Mouse (Mus musculus): ENCODE data around the gene Bbs5. TPM values are rescaled to one million over a fixed set of nuclear protein-coding genes. Genes with fewer than 3 reads are reported as not detected.

Gene Bbs5
- polyA plus RNA-seq, 1 experiment, result 7.6 TPM

GRCm38 (mm10) chr2:69612716-69613115 lies 34.3 kb upstream of the Bbs5 start:
- Histone ChIP-seq H3K36me3 (ENCODE audit: control insufficient read depth, insufficient read depth) (no peaks in the 10 kb centered on the region), H3ac (ENCODE audit: control insufficient read depth, insufficient read length) (no peak overlapping the region), H3K4me3 (no peak overlapping the region), H3K79me2 (ENCODE audit: control insufficient read depth, insufficient read depth) (no peaks in the 10 kb centered on the region), H3K27me3 (ENCODE audit: control insufficient read depth, insufficient read depth, insufficient read length) (no peaks in the 10 kb centered on the region), H3K4me2 (ENCODE audit: low read depth) (no peak overlapping the region)
- TF ChIP-seq TCF3 (IDR thresholded peaks at IDR 0.05; ENCODE audit: insufficient read length, low read depth) (no peak), USF1 (IDR thresholded peaks at IDR 0.05; ENCODE audit: low read depth) (no peak), MAX (IDR thresholded peaks at IDR 0.05; ENCODE audit: low read depth) (no peak), E2F4 (IDR thresholded peaks at IDR 0.05; ENCODE audit: insufficient read depth) (no peak), REST (IDR thresholded peaks at IDR 0.05; ENCODE audit: insufficient read depth, insufficient read length) (no peak), POLR2A (IDR thresholded peaks at IDR 0.05; ENCODE audit: insufficient read length, low read depth) (no peak), TCF12 (IDR thresholded peaks at IDR 0.05; ENCODE audit: insufficient read depth, poor library complexity, severe bottlenecking) (no peak), SRF (IDR thresholded peaks at IDR 0.05; ENCODE audit: control insufficient read depth, insufficient read length, low read depth) (no peak), POLR2AphosphoS2 (IDR thresholded peaks at IDR 0.05; ENCODE audit: insufficient read length, low read depth) (no peak), MYOG (IDR thresholded peaks at IDR 0.05; ENCODE audit: control insufficient read depth in 1 of 3, insufficient read depth in 1 of 3, insufficient read length in 2 of 3, low read depth in 2 of 3) (no peak), CEBPB (IDR thresholded peaks at IDR 0.05; ENCODE audit: insufficient read depth, poor library complexity, severe bottlenecking) (no peak), MYOD1 (IDR thresholded peaks at IDR 0.05; ENCODE audit: control insufficient read depth in 1 of 3, insufficient read length in 2 of 3, low read depth in 2 of 3) (no peak)

GRCm38 (mm10) chr2:69613237-69613636 lies 33.7 kb upstream of the Bbs5 start:
- TF ChIP-seq SRF (IDR thresholded peaks at IDR 0.05; ENCODE audit: control insufficient read depth, insufficient read length, low read depth) (no peak), MYOG (IDR thresholded peaks at IDR 0.05; ENCODE audit: control insufficient read depth in 1 of 3, insufficient read depth in 1 of 3, insufficient read length in 2 of 3, low read depth in 2 of 3) (no peak), E2F4 (IDR thresholded peaks at IDR 0.05; ENCODE audit: insufficient read depth) (no peak), USF1 (IDR thresholded peaks at IDR 0.05; ENCODE audit: low read depth) (no peak), MYOD1 (IDR thresholded peaks at IDR 0.05; ENCODE audit: control insufficient read depth in 1 of 3, insufficient read length in 2 of 3, low read depth in 2 of 3) (no peak)

DNA sequence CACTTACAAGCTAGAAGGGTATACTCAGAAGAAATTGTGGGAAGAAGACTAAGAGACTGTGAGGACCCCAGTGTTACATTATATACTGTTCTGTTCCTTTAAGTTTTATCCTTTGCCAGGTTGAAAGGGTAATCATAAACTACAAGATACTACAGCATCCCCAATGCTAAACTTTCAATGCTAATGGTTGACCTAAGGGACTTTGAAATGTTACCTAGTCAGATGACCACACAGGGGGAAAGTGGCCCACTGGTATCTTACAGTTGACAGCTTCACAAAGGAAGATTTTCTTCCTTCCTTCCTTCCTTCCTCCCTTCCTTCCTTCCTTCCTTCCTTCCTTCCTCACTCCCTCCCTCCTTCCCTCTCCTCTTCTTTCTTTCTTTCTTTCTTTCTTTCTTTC lies 28.6 kb upstream of the Bbs5 start:
- Histone ChIP-seq H3K27me3 (ENCODE audit: control insufficient read depth, insufficient read depth, insufficient read length) (no peaks in the 10 kb centered on the region), H3K4me3 (no peak overlapping the region), H3K79me2 (ENCODE audit: control insufficient read depth, insufficient read depth) (no peaks in the 10 kb centered on the region), H3ac (ENCODE audit: control insufficient read depth, insufficient read length) (no peak overlapping the region), H3K36me3 (ENCODE audit: control insufficient read depth, insufficient read depth) (no peaks in the 10 kb centered on the region), H3K4me2 (ENCODE audit: low read depth) (no peak overlapping the region)
- TF ChIP-seq MYOD1 (IDR thresholded peaks at IDR 0.05; ENCODE audit: control insufficient read depth in 1 of 3, insufficient read length in 2 of 3, low read depth in 2 of 3), result no peak
- TF ChIP-seq E2F4 (IDR thresholded peaks at IDR 0.05; ENCODE audit: insufficient read depth), result no peak
- TF ChIP-seq SRF (IDR thresholded peaks at IDR 0.05; ENCODE audit: control insufficient read depth, insufficient read length, low read depth), result no peak

More at GRCm38 (mm10) chr2:69613237-69613636, 33.7 kb upstream of the Bbs5 start:
- no peaks in the 10 kb centered on the region for H3K79me2 ChIP-seq (ENCODE audit: control insufficient read depth, insufficient read depth)
- H3K27me3 ChIP-seq (ENCODE audit: control insufficient read depth, insufficient read depth, insufficient read length), result no peaks in the 10 kb centered on the region
- no peak overlapping the region for H3ac ChIP-seq (ENCODE audit: control insufficient read depth, insufficient read length)
- H3K36me3 ChIP-seq (ENCODE audit: control insufficient read depth, insufficient read depth), result no peaks in the 10 kb centered on the region
- H3K4me3 ChIP-seq, result no peak overlapping the region
- H3K4me2 ChIP-seq (ENCODE audit: low read depth), result no peak overlapping the region

DNA sequence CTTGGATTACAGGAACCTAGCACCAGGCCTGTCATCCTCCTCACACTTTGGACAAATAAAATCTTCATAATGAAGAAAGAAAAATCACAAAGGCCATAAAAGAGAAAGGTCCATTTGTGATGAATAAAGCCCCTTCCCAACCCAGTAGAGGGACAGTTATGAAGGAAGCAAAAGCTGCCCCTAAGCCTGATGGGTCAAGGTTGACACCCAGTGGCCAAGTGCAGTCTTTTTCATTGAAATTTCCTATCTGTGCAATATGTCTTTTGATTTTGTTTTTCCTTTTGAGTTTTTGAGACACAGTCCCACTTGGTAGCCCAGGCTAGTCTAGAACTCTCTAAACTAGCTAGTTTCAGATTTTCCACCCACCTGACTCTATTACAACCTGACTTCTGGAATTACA lies 27.7 kb upstream of the Bbs5 start:
- no peak for TF ChIP-seq TCF3 (IDR thresholded peaks at IDR 0.05; ENCODE audit: insufficient read length, low read depth)
- no peak for TF ChIP-seq MAX (IDR thresholded peaks at IDR 0.05; ENCODE audit: low read depth)
- no peak for TF ChIP-seq REST (IDR thresholded peaks at IDR 0.05; ENCODE audit: insufficient read depth, insufficient read length)
- no peak for TF ChIP-seq POLR2A (IDR thresholded peaks at IDR 0.05; ENCODE audit: insufficient read length, low read depth)
- no peak for TF ChIP-seq MYOG (IDR thresholded peaks at IDR 0.05; ENCODE audit: control insufficient read depth in 1 of 3, insufficient read depth in 1 of 3, insufficient read length in 2 of 3, low read depth in 2 of 3)
- no peak for TF ChIP-seq MYOD1 (IDR thresholded peaks at IDR 0.05; ENCODE audit: control insufficient read depth in 1 of 3, insufficient read length in 2 of 3, low read depth in 2 of 3)
- no peak for TF ChIP-seq TCF12 (IDR thresholded peaks at IDR 0.05; ENCODE audit: insufficient read depth, poor library complexity, severe bottlenecking)
- TF ChIP-seq E2F4 (IDR thresholded peaks at IDR 0.05; ENCODE audit: insufficient read depth), result no peak
- no peak for TF ChIP-seq SRF (IDR thresholded peaks at IDR 0.05; ENCODE audit: control insufficient read depth, insufficient read length, low read depth)
- TF ChIP-seq POLR2AphosphoS2 (IDR thresholded peaks at IDR 0.05; ENCODE audit: insufficient read length, low read depth), result no peak
- TF ChIP-seq CEBPB (IDR thresholded peaks at IDR 0.05; ENCODE audit: insufficient read depth, poor library complexity, severe bottlenecking), result no peak
- TF ChIP-seq USF1 (IDR thresholded peaks at IDR 0.05; ENCODE audit: low read depth), result no peak
- Histone ChIP-seq H3K79me2 (ENCODE audit: control insufficient read depth, insufficient read depth) (no peaks in the 10 kb centered on the region), H3ac (ENCODE audit: control insufficient read depth, insufficient read length) (no peak overlapping the region), H3K4me2 (ENCODE audit: low read depth) (no peak overlapping the region), H3K27me3 (ENCODE audit: control insufficient read depth, insufficient read depth, insufficient read length) (no peaks in the 10 kb centered on the region), H3K36me3 (ENCODE audit: control insufficient read depth, insufficient read depth) (no peaks in the 10 kb centered on the region), H3K4me3 (no peak overlapping the region)

DNA sequence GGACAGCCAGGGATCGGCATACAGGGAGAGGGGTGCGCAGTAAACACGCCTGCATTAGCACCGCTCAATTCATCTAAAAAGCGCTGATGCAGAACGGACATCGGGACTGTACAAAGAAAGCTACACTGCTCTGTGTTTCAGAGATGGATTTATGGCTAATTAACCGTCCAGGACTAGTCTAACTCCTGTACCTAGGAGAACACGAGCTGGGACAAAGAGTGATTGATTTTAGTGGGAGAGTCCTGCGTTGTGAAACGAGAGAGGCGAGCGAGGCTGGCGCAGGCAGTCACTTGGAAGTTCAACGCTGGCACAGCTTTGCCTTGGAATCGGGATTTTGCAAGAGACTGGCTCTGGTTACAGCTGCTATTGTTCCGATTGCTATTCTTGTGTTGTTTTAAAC lies 17.8 kb upstream of the Bbs5 start:
- Histone ChIP-seq H3K4me3 (no peak overlapping the region), H3K36me3 (ENCODE audit: control insufficient read depth, insufficient read depth) (no peaks in the 10 kb centered on the region), H3ac (ENCODE audit: control insufficient read depth, insufficient read length) (no peak overlapping the region), H3K27me3 (ENCODE audit: control insufficient read depth, insufficient read depth, insufficient read length) (no peaks in the 10 kb centered on the region), H3K79me2 (ENCODE audit: control insufficient read depth, insufficient read depth) (no peaks in the 10 kb centered on the region), H3K4me2 (ENCODE audit: low read depth) (no peak overlapping the region)
- TF ChIP-seq SRF (IDR thresholded peaks at IDR 0.05; ENCODE audit: control insufficient read depth, insufficient read length, low read depth) (no peak), MYOG (IDR thresholded peaks at IDR 0.05; ENCODE audit: control insufficient read depth in 1 of 3, insufficient read depth in 1 of 3, insufficient read length in 2 of 3, low read depth in 2 of 3) (no peak)
